Comparison of ENCODE assay signal across 13 mouse cellular contexts in the genomic region with DNA sequence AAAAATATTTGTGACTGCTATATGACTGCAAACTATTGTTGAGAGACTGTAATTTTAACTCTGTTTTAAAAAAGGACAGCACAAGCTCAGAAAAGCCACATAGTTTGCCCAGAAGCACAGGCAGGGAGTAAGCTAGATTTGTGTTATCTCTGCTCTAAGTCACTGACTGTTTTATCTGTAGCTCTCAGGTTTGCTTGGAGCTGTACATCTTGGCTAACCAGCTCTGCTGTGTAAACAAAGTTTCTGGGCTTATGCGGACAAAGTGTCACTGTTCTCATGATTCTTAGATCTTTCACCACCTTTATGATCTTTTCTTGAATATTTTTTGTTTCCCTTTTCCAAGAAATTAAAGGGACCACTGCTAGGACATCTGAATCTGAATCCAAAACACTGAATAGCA.
"Had no signal": no experiment of that assay in that cellular context is flagged by ENCODE, and none has a peak within 500 bp of the region (broad histone marks: within the 10 kb centered on the region; RNA-seq: fewer than 3 reads in every experiment).

No protein-coding gene starts in this region.

- ATAC-seq: midbrain, embryonic 13.5 days; midbrain, embryonic 15.5 days had no signal

- H3K4me3 ChIP-seq: megakaryocyte, embryonic 14.5 days; midbrain, embryonic 13.5 days; midbrain, embryonic 15.5 days; neural tube, embryonic 12.5 days had no signal

- H3K36me3 ChIP-seq: midbrain, embryonic 13.5 days; midbrain, embryonic 15.5 days; neural tube, embryonic 12.5 days had no signal

- H3K9me3 ChIP-seq: megakaryocyte, embryonic 14.5 days; midbrain, embryonic 13.5 days; midbrain, embryonic 15.5 days; neural tube, embryonic 12.5 days had no signal

- DNase-seq: lung, adult 18-20 months; lung, embryonic 14.5 days; lung, postnatal 10 days; right cerebral cortex, postnatal 25 days; right cerebral cortex, postnatal 4 days; spleen, adult 18-20 months; thymus, adult 18-20 months; thymus, postnatal 14 days; thymus, postnatal 36 days had no signal

- H3K27me3 ChIP-seq: megakaryocyte, embryonic 14.5 days; midbrain, embryonic 13.5 days; midbrain, embryonic 15.5 days; neural tube, embryonic 12.5 days had no signal

- H3K4me1 ChIP-seq: megakaryocyte, embryonic 14.5 days; midbrain, embryonic 13.5 days; midbrain, embryonic 15.5 days; neural tube, embryonic 12.5 days had no signal
